Mouse (Mus musculus) small intestine, adult 10 weeks (tissue): ENCODE measurements around the gene Ran. TPM values are rescaled to one million over a fixed set of nuclear protein-coding genes. Genes with fewer than 3 reads are reported as not detected.

Source experiments
- polyA plus RNA-seq: library from polyadenylated mRNA; stranded (reverse); fragments of 350-450 nt; fragmentation: Illumina TruSeq; extraction: RNeasy Lipid Tissue Mini Kit (QIAGEN cat#74804); gene quantifications from one replicate; pipeline ENCODE4 v1.2.3, GENCODE M21; 2014; ENCODE audit warnings: low replicate concordance

The Ran gene
- polyA plus RNA-seq = 113 TPM

DNA sequence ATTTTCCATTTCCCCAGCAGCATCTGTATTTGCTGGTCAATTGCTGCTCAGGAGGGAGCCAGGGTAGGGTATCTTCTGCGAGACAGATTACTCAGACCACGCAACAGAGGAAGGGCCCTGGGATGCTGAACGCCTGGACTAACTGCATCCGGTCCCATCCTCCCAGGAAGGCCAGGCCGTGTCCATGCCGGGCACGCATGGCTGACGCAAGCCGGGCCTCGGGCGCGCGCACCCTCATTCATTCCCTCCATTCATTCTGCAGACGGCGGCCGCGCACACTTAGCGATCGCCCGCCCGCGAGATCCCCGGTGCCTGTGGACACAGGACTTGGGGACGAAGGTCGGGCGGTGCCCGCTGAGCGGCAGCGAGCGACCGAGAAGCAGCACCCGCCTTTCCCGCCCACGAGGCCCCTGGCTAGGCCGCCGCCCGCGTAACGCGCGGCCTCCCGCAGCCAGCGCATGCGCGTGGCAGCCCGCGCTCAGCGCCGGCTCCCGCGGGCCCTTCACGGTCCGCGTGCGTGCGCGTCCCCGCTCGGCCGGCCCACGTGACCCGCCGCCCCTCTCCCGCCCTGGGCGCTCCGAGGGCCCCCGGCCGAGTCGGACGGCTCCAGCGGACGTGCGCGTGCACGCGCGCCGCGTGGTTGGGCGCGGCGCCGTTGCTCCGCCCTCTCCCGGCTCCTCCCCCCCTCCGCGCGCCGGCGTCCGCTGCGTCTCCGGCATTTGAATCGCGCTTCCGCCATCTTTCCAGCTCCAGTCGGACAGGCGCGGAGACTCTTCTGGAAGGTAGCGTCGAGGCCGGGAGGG is at the start of gene Ran:
TSS of gene Ran (plus strand) at position 573 of the 803 bp plus-strand sequence.

DNA sequence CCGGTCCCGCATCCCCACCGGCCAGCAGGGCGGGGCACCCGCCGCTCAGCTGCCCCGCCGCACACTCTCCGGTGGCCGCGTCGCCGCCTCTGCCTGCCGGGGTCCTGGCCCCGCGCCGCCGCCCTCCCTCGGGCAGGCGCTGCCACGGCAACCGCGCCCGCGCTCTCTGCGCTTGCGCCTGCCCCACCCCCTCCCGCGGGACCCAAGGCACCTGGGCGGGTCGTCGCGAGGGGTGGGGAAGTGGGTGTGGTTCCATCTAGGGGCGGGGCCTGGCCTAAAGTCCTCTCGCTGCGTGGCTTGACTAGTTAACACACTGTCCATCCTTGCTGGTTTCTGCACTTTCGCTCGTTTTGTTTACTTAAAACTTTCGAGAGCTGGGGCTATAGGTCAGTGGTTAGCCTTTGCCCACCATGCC is 11.4 kb upstream of the Ran start, which contains the start of gene Stx2:
TSS of gene Stx2 (minus strand) at position 163 of the 415 bp plus-strand sequence.

Other genes starting within 250 kb of the Ran start
- gene Rimbp2, start 66.6 kb upstream of the Ran start, polyA plus RNA-seq = 0.56 TPM
- 6.0 TPM for gene Stx2, start 11.5 kb upstream of the Ran start, polyA plus RNA-seq
- gene Adgrd1, start 76.7 kb downstream of the Ran start, polyA plus RNA-seq = 1.2 TPM